ENCODE assay signal across 7 mouse cellular contexts in genomic region chr11:33162998-33163506, GRCm38 (mm10). TPM values are rescaled to one million over a fixed set of nuclear protein-coding genes. Genes with fewer than 3 reads are reported as not detected.
DNase-seq lines count a peak whose midpoint lies in the region; ATAC-seq lines count a peak whose summit lies in the region.

TSS of gene Npm1 (minus strand) at chr11:33163206.

- peak within 1 kb of the TSS; percentile 100 for H3K4me3 ChIP-seq in embryonic facial prominence, embryonic 11.5 days (ENCODE audit: low read depth, low read length)
- H3K4me3 ChIP-seq in limb, embryonic 10.5 days, result peak within 1 kb of the TSS; percentile 91
- peak within 1 kb of the TSS; percentile 99 for H3K4me3 ChIP-seq in midbrain, embryonic 13.5 days (replicated peaks)

- WGBS in embryonic facial prominence, embryonic 11.5 days, result 2% methylated on average over 49 of the region's 49 CpGs
- WGBS in limb, embryonic 10.5 days, result 3% methylated on average over 49 of the region's 49 CpGs
- WGBS in midbrain, embryonic 13.5 days, result 5% methylated on average over 49 of the region's 49 CpGs

- H3K27me3 ChIP-seq in embryonic facial prominence, embryonic 11.5 days (ENCODE audit: control insufficient read depth, insufficient read depth, low read length), result no peaks in the 10 kb centered on the region
- no peaks in the 10 kb centered on the region for H3K27me3 ChIP-seq in limb, embryonic 10.5 days (ENCODE audit: low read depth, poor library complexity, severe bottlenecking)
- H3K27me3 ChIP-seq in midbrain, embryonic 13.5 days, result 0 out of 2 replicates have a peak, but pooled peaks cover 3% of the 10 kb centered on the region

- peak; percentile 95 for ATAC-seq in embryonic facial prominence, embryonic 11.5 days (replicated peaks; ENCODE audit: insufficient number of reproducible peaks, low FRiP score, low TSS enrichment, low read depth)
- peak; percentile 95 for ATAC-seq in granulocyte monocyte progenitor cell, adult 5-6 weeks (replicated peaks; ENCODE audit: poor library complexity, severe bottlenecking)
- ATAC-seq in midbrain, embryonic 13.5 days, result peak; percentile 97

- H3K4me2 ChIP-seq in embryonic facial prominence, embryonic 11.5 days (ENCODE audit: low read depth, low read length), result peak within 1 kb of the TSS; percentile 53
- peak within 1 kb of the TSS; percentile 85 for H3K4me2 ChIP-seq in midbrain, embryonic 13.5 days (replicated peaks)

- H3K4me1 ChIP-seq in embryonic facial prominence, embryonic 11.5 days (ENCODE audit: control insufficient read depth, insufficient read depth, low read length), result no peaks in the 10 kb centered on the region
- peaks cover 13% of the 10 kb centered on the region for H3K4me1 ChIP-seq in limb, embryonic 10.5 days
- H3K4me1 ChIP-seq in midbrain, embryonic 13.5 days (replicated peaks), result peaks cover 17% of the 10 kb centered on the region

- DNase-seq in adrenal gland, postnatal 14 days, result peak; percentile 100
- peak; percentile 100 for DNase-seq in embryonic facial prominence, embryonic 11.5 days (ENCODE audit: low spot score)
- peak; percentile 99 for DNase-seq in kidney, adult 11 months
- peak; percentile 100 for DNase-seq in limb, embryonic 10.5 days (ENCODE audit: low spot score)
- peak; percentile 96 for DNase-seq in spleen, adult 12 weeks (ENCODE audit: low spot score)

- H3K9ac ChIP-seq in embryonic facial prominence, embryonic 11.5 days (replicated peaks; ENCODE audit: low read length), result peak within 1 kb of the TSS; percentile 97
- peak within 1 kb of the TSS; percentile 98 for H3K9ac ChIP-seq in midbrain, embryonic 13.5 days (replicated peaks)

- H3K27ac ChIP-seq in embryonic facial prominence, embryonic 11.5 days (replicated peaks; ENCODE audit: low read depth, low read length), result peak within 1 kb of the TSS; percentile 88
- peak within 1 kb of the TSS; percentile 97 for H3K27ac ChIP-seq in limb, embryonic 10.5 days
- peak within 1 kb of the TSS; percentile 94 for H3K27ac ChIP-seq in midbrain, embryonic 13.5 days

- peaks cover 6% of the 10 kb centered on the region; the same call in 1 of the 2 replicates for H3K36me3 ChIP-seq in embryonic facial prominence, embryonic 11.5 days (replicated peaks; ENCODE audit: control insufficient read depth, insufficient read depth, low read depth, low read length)
- H3K36me3 ChIP-seq in limb, embryonic 10.5 days, result peaks cover 39% of the 10 kb centered on the region
- H3K36me3 ChIP-seq in midbrain, embryonic 13.5 days, result peaks cover 28% of the 10 kb centered on the region

- no peaks in the 10 kb centered on the region for H3K9me3 ChIP-seq in embryonic facial prominence, embryonic 11.5 days (replicated peaks; ENCODE audit: control insufficient read depth, low read length)
- H3K9me3 ChIP-seq in limb, embryonic 10.5 days (replicated peaks), result no peaks in the 10 kb centered on the region
- H3K9me3 ChIP-seq in midbrain, embryonic 13.5 days, result no peaks in the 10 kb centered on the region

RNA-seq across cellular contexts. Expression of gene Npm1, which starts in this region (rescaled TPM):
- 351 and 422 TPM in 2 replicates for total RNA-seq in adrenal gland, postnatal 14 days (2021)
- 1,326 and 1,437 TPM in 2 replicates for polyA plus RNA-seq in embryonic facial prominence, embryonic 11.5 days (2014; fragmentation: Nextera tagmentation; extraction: Ambion mirVana)
- total RNA-seq in granulocyte monocyte progenitor cell, adult 5-6 weeks (2014; fragmentation: Nextera tagmentation), result 2,328 and 2,367 TPM in 2 replicates
- 3,358 and 3,800 TPM in 2 replicates for total RNA-seq in granulocyte monocyte progenitor cell, adult 5-6 weeks (2017)
- 1,479 and 1,796 TPM in 2 replicates for polyA plus RNA-seq in limb, embryonic 10.5 days (2016; fragmentation: Nextera tagmentation; extraction: Ambion mirVana)
- 592 and 605 TPM in 2 replicates for polyA plus RNA-seq in midbrain, embryonic 13.5 days (2015; fragmentation: Nextera tagmentation; extraction: Ambion mirVana)

Comparison
In these comparisons a context has a peak if more than half of its experiments do, and no peak if none do; other contexts are left out.
1. Peak in every context shown above with its lines: DNase-seq, ATAC-seq, H3K4me3 ChIP-seq and H3K27ac ChIP-seq.